Mouse (Mus musculus) spleen, postnatal 36 days (tissue): ENCODE data around the gene Slc22a3.
A peak's percentile ranks its signal among the peaks of the same experiment; 100 is the strongest.

Experiments
- DNase-seq, 2 experiments: peaks; one replicate each; pipeline ENCODE4 v3.0.0; 2022; ENCODE audit warnings: low spot score in 2 of 2, mixed read lengths in 1 of 2

Slc22a3 gene

DNA sequence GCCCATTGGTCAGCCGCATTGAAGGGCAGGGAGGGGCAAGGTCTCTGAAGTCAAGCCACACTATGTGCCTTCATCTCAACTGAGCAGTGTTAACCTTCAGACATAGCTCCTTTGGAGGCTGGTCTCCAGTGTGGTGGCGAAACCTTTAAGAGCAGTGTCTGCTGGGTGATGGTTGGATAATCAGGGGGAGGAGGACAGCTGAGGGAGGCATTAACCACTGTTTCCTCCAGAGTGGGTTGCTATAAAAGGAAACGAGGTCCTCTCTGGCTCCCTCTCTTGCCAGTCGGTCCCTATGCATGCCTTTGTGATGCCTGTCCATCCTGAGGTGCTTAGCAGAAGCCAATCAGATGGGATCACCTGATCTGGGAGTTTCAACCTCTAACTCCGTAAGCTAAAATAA, 38.8 kb downstream of the Slc22a3 start:
- DNase-seq = no peak

DNA sequence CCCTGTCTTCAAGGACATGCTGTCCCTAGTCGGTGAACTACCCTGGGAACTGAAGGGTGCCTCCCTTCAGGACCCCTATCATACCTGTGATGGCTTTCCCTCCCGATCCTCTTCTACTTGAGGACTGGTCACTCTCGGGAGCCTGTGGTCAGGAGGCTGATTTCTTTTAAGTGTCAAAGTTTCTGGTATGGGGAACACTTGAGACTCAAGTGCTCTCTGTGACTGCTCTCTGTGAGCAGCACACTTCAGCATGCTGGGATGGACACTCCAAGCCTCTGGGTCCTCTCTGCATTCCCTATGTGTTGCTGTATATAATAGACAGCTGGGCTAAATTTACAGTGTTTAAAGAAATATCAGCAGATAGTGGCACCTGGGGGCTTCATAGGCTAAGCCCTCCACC, 39.9 kb downstream of the Slc22a3 start:
- DNase-seq = no peak

DNA sequence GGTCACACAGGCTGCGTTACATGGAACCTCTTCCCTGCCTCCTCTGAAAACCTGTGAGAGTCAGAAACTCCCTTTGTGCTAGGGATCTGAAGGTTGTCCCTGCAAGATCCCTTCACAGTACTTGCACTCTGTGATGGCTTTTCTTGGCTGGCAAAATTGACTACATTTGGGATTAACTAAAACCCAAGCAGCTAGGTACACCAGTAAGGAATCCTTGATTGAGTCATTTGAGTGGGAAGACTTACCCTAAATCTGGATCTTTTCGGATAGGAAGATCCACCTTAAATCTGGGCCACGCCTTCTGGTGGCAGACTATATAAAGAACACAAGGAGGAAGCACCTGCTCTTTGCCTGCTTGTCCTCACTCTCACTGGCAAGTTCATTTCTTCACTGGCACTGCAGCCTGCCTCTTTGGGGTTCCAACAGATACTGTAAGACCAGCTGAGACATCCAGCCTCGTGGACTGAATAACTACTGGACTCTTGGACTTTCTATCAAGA, 41.0 kb downstream of the Slc22a3 start:
- DNase-seq = no peak

DNA sequence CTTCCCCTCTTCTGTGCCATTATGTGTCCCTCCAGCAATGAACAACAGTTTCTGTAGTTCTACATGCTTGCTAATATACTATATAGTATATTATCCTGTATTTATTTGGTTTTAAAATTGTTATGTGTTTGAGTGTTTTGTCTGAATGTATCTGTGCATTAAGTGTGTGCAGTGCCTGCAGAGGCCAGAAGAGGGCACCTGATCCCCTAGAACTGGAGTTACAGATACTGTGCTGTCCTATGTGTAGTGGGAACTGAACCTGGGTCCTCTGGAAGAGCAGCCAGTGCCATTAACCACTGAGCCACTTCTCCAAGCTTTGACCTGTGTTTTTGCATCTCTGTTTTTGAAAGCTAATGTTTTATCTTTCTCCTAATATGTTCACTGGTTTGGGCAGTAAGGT, 46.3 kb downstream of the Slc22a3 start:
- DNase-seq = no peak

DNA sequence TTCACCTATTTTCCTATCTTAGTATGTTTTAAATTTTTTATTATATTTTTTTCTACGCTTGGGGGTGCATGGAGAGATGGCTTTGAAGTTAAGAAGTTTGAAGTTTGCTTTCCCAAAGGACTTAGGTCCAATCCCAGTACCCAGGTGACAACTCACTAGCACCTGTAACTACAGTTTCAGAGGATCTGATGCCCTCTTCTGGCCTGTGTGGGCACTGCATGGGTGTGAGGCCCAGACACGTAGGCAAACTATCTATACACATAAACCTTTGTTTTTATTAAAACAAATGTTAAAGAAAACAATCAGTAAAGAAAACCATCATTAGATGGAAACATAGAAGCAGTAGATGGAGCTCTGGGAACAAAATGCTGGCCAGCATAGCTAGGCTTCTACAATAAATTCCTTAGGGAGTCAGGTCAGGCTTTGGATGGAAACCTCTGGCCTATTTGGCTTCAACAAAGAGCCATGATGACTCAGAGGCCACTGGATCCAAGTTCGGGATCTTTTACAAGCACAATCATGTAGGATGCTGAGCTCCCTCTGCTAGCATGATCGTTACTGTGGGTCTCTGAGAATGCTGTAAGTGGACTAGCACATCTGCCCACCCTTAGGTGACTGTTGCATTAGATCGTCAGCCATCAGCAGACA, 52.2 kb downstream of the Slc22a3 start:
- no peak for DNase-seq

DNA sequence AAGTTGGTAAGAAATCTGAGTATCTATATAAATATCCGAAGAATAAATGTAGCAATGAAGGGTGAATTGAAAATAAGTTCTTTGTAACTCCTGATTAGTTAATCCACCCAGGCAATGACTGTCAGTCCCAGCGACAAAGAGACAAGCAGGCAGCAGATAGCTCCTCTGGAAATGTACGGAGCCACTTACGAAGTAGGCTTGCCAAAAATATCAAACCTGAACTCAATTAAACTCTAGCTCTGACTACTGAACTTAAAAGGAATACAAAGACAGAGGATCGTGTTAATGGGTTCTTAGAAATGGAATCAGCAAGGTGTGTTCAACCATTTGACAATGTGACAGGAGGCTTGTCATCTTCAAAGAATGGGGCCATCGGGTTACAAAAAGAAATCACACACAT, 53.8 kb downstream of the Slc22a3 start:
- DNase-seq = no peak

DNA sequence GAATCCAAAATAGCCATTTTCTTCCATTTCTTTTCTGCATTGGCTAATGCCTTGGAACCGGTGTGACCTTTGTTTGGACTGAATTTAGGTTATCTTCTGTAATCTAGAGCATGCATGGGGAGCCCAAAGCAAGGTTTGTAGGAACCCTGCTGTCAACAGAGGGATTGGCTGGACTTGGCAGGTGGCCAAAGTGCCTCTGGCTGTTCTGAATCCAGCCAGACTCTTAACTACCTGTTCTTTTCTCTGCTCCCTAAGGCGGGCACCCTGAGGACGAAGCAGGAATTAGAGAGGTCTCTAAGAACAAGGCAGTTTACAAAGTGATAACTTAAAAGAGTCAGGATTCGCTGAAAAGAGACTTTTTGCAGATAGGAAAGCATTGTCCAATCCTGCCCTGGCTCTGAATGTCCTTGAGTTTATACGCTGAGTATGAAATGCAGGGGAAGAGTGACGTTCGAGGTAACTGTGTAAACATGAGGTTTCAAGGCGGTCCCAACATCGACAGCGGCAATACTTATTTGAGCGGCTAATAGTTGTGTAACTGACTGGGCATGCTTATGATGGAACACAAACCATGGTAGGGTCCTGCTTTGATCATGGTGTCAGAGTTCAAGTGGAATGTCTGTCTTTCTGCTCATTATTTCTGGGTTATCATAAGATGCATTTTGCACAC, 54.5 kb downstream of the Slc22a3 start:
- no peak for DNase-seq

DNA sequence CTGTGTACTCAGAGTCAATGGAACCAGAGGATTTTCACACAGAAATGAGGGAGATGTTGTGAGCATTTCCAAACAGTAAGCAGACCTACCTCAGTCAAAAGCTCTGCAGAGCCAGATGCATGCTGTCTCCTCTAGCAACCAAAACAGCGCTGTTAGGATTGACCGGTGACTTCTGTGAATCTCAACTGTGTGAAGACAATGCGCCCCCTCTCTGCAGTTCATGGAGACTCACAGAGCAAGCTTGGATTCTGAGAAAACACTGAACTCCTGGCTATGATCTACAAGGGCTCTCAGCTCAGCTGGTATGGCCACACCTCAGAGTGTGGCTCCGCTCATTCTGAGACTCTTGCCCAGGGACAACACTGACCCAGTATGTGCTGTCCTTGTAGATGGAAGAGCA, 56.3 kb downstream of the Slc22a3 start:
- no peak for DNase-seq

DNA sequence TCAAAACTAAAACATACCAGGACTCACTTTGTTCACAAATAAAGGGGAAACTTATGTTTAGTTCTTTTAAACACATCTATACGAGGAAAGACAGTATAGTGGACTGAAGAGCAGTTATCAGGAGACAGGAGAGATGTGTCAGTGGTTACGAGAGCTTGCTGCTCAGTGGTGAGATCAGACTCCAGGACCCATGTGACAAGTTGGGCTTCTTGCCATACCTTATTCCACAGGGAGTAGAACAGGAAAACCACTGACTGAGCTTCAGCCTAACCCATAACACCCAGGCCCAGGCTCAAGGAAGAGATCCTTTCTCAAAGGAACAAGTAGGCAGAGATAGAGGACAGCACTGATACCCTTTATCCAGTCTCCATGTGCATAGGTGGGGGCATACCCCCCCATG, 62.9 kb downstream of the Slc22a3 start:
- DNase-seq = no peak

DNA sequence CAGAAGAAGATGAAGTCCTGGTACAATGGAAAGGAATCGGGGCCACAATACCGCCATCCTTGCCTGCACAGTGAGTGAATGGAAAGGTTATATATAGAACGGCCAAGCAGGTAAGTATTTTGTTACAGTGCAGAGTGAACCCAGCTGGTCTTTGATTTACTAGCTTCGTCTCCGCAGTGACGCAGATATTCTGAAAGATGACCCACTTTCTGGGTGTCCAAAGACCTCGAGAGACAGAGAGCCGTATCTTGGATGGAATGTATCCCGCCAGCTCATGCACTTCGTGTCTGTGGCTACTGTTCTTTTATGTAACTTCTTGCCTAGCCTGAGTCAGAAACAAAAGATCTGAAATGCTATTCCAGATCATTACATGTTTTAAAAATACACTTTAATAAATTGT, 69.7 kb downstream of the Slc22a3 start:
- DNase-seq = no peak

DNA sequence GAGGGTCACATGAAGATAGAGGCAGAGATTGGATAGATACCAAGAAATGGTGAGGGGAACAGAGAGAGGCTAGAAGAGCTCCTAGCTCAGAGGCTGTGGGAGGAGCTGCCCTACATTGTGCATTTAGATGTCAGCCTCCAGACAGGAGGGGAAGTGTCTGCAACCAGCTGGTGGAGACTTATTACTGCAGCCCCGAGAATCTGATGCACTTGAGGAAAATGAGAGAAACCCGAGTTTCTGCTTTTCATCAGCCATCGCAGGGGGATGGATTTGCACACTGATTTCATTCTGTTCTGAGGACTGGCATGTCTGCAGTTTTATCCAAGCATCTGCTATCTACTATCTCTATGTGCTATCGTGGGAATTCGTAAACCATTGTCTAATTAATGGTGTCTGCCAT, 75.8 kb downstream of the Slc22a3 start:
- DNase-seq = no peak

DNA sequence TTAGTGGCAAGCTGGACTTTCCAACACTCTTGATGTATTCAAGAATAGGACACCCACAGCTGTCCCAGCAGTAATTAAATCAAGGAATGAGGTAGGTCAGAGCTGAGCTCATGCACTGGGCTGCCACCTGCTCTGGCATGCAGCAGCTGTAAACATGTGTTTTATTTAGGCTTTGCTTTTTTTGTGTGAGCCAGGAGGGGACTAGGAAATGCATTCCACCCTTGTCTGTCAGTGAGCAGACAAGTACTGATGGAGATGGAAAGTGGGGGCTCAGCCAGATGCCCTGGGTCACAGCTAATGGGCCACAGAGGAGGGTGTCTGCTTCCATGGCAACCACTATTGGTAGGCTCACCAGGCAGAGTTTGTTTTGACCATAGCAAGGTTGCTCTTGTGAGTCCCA, 79.1 kb downstream of the Slc22a3 start:
- DNase-seq = no peak

DNA sequence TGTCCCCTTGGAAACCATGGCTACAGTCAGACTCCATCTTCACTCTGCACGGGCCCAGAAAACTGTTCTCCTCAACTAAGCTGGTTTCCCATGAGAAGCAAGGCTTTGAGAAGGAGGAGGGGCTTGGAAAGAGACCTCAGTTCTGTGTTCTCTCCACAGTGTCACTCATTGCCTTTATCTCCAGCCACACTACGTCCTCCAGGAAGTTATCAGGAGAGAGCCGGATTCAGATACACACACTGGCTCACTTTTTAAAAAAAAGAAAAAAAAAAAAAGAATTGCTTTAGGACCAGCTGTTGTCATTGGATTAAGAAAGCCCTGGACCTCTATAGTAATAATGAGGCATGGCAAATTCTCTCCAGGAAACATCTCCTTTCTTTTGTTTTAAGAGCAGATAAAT, 80.3 kb downstream of the Slc22a3 start:
- DNase-seq = no peak

DNA sequence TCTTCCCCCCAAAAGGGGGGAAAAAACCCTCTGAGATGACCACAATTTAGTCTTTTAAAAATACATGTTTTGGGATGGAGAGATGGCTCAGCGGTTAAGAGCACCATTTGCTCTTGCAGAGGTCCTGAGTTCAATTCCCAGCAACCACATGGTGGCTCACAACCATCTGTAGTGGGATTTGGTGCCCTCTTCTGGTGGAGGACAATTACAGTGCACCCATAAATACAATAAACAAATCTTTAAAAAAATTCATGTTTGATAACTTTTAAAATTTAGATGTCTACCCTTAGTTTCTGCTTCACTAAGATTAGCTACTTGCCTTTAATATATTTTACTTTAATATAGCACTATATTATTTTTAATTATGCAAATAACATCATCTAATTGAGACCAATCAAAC, 85.4 kb downstream of the Slc22a3 start:
- DNase-seq = no peak

DNA sequence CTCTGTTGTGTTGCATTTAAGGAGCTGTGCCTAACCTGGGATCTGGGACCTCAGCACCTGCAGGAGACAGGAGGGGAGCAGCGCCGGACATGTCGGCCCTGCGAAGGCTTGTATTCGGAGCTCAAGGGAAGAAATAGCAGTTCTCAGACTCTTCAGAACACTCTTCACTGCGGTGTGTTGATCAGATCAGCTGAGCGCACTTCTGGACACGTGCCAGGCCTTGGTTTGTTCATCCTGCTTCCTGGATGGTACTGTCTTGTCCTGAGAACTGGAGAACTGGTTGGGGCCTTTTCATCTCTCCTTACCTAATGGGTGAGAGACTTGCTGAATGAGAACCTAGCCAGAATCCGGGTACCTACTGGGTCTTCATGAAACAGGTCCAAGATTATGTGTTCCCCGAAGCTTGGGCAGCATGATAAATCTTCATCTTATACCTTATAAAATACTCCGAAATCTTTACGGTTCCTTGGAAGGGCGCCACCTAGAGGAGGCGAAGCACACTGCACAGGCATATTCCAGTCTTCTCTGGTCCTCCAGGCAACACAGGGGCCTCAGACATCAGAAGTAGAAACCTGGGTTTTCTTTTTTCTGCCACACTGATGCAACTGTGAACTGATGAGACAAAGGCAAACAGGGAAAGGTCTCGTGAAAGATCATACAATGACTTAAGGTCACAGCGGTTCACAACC, 86.5 kb downstream of the Slc22a3 start:
- DNase-seq = no peak

DNA sequence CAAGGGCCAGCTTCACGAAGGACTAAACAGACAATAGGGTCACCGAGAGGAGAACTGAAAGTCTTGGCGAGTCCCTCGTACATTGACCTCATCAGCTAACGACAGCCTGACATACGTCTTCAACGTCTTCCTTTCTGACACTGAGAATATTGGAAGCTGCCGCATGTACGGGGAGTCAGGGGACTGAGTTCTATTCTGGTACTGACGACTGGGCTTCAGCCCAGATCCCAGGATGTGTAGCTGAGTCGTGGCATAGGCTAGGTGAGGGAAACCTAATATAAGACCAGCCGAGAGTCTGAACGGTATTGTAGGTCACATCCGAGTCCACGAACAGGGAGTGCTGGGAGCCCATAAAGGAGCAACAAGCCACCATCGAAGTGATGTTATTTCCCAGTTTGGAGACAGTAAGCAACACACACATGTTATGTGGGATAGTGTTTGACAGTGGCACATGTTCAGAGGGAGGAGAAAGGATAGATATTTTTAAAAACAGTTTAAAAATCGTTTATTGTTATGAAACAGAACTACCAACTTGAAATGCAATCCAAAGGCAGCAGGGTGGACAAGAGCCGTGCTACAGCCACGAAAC, 87.9 kb downstream of the Slc22a3 start:
- DNase-seq = no peak

DNA sequence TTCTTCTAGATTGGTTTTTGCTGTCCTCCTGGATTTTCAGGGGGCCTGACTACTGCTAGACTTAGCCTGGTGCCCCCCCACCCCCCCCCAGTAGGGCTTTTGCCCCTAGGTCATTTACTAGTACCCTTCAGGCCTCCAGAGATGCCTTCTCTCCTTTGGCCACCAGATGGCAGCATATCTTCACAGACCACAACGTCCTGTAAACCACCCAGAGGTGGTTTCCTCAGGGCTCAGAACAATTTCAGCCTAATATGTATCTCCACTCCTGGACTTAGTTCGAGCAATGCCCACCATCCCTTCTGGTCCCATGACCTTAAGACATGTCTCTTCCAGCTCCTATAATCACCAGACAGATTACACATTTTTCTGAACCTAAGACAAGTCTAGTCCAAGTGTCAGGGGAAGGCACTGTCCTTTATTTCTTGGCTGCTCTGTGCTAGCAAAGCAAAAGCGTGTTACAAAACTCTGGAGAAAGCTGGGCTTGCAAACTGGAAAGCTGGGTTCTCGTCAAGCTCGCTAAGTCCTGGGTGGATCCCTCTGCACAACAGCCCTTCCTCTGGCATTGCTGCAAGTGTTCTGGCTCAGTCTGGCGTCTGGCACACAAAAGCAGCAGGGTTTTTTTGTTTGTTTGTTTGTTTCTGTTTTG, 91.1 kb downstream of the Slc22a3 start:
- DNase-seq = peak; percentile 39 to 43

DNA sequence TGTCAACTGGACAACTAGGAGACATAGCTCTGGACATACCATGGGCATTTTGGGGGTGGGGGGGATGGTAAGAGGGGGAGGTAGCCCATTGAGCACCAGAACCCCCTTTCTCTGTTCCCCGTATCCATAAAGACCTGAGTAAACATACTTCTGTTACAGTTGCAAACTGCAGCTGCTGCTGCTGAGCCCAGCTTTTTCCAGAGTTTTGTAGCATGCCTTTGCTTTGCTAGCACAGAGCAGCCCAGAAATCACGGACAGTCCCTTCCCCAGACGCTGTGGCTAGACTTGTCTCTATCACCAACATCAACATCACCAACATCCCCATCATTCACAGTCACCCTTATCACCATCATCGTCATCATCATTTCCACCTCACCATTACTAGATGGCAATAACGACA, 91.8 kb downstream of the Slc22a3 start:
- DNase-seq = no peak

DNA sequence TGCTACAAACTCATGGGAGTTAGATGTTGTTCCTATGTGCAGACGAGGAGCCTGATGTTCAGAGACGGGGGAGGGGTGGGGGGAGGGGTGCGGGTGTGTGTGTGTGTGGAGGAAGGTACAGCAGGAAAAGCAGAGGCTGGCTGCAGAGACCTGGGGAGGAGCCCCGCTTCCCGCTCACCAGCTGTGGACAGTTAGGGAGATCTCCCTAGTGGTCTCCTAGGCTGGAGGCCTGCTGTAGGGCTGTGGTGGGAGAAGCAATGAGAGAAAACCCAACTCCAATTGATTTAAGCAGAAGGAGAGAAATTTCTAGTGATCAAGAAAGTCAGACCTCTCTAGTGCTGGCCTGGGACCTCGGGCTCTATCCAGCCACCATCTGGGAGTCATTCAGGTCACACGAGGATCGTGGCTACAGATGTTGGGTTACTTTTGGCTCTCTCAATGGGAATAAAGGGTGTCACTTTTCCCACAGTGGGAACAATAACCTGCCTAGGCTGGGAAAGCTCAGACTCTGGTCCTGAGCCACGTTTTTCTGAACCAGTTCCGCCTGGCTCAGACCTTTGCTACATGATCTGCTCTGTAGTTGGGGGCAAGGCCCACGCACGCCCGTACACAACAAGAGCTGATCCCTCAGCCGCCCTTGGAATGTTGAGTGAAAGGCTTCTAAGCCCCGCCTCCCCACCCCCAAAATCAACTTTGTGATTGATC, 92.3 kb downstream of the Slc22a3 start:
- DNase-seq = no peak

DNA sequence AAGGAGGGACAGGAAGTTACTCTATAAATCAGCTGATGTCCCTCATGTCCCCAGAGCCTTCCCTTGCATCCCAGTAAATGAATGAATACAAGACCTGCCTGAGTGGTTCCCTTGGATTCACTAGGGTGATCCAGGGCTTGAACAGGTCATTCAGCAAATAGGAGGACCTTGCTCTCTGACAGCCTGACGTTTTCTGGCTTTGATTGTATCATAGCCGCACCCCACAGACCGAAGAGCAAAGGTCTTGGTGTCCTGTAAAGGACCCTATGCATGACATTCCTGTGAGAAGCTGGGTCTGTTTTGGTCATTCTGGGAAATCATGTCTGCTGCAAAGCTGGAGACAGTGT, 94.6 kb downstream of the Slc22a3 start:
- no peak for DNase-seq

DNA sequence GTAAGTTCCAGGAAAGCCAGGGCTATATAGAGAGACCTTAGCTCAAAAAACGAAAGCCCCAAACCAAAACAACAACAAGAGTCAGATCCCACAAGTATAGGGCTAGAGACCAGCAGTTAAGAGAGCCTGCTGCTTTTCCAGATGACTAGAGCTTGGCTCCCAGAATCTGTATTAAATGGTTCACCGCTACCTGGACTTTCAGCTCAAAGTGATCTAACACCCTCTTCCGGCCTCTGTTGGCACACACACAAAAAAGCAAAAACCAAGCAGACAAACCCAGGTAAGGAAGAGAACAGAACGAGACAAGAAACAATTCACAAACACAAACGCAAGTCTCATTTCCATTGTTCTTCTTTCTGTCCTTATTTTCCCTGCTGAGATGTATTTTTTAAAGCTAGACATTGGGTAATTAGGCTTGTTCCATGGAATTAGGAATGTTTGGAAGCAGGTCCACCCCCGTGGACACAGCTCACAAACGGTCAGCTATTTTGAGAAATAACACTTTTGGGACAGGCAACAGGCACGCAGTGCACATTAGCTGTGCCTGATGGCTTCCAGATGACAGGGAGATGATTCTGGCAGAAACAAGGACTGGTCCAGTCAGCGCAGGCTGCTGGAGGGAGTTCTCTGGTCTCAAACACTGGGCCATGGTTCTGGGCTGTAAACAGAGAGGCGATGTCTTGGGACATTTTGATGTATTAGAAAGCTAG, 95.2 kb downstream of the Slc22a3 start:
- DNase-seq = no peak
